Mouse (Mus musculus): ENCODE measurements around the gene Prdx1. TPM values are rescaled to one million over a fixed set of nuclear protein-coding genes. Genes with fewer than 3 reads are reported as not detected.
"Not testable (repeated sequence)": the region's sequence is repeated elsewhere in the genome, so short reads cannot be mapped to it uniquely, and the experiment has no call there.

Gene Prdx1
- polyA plus RNA-seq, 1 experiment, result 74.0 TPM

GRCm38 (mm10) chr4:116677808-116678207 lies 7.5 kb upstream of the Prdx1 start:
- no peak overlapping the region for H3K4me3 ChIP-seq (ENCODE audit: low read depth, low read length)
- H3K4me1 ChIP-seq (ENCODE audit: control insufficient read depth, insufficient read depth, insufficient read length, low read length), result peaks cover 9% of the 10 kb centered on the region; the same call in 1 of the 2 replicates
- TF ChIP-seq CTCF (IDR thresholded peaks at IDR 0.05; ENCODE audit: extremely low read depth, insufficient read length, insufficient replicate concordance, low read depth, low read length) (no peak), POLR2A (IDR thresholded peaks at IDR 0.05; ENCODE audit: low read depth, low read length) (no peak)
- H3K27ac ChIP-seq (ENCODE audit: insufficient read depth, low read depth, low read length), result no peak overlapping the region
- no peaks in the 10 kb centered on the region for H3K27me3 ChIP-seq (ENCODE audit: control insufficient read depth, insufficient read depth, low read length)
- 79% methylated on average over 1 of the region's 1 CpGs for whole genome bisulfite sequencing
- no peaks in the 10 kb centered on the region for H3K36me3 ChIP-seq (ENCODE audit: control insufficient read depth, insufficient read depth, low read length)

GRCm38 (mm10) chr4:116679141-116679540 lies 6.2 kb upstream of the Prdx1 start:
- 81% methylated on average over 5 of the region's 5 CpGs for WGBS
- Histone ChIP-seq H3K36me3 (ENCODE audit: control insufficient read depth, insufficient read depth, low read length) (no peaks in the 10 kb centered on the region), H3K4me1 (ENCODE audit: control insufficient read depth, insufficient read depth, insufficient read length, low read length) (peaks cover 9% of the 10 kb centered on the region; the same call in 1 of the 2 replicates), H3K27me3 (ENCODE audit: control insufficient read depth, insufficient read depth, low read length) (no peaks in the 10 kb centered on the region), H3K4me3 (ENCODE audit: low read depth, low read length) (no peak overlapping the region), H3K27ac (ENCODE audit: insufficient read depth, low read depth, low read length) (no peak overlapping the region)
- TF ChIP-seq CTCF (IDR thresholded peaks at IDR 0.05; ENCODE audit: extremely low read depth, insufficient read length, insufficient replicate concordance, low read depth, low read length) (no peak), POLR2A (IDR thresholded peaks at IDR 0.05; ENCODE audit: low read depth, low read length) (no peak)

GRCm38 (mm10) chr4:116680521-116680920 lies 4.8 kb upstream of the Prdx1 start:
- H3K4me1 ChIP-seq (ENCODE audit: control insufficient read depth, insufficient read depth, insufficient read length, low read length), result peaks cover 10% of the 10 kb centered on the region; the same call in 1 of the 2 replicates
- H3K4me3 ChIP-seq (ENCODE audit: low read depth, low read length); H3K36me3 ChIP-seq (ENCODE audit: control insufficient read depth, insufficient read depth, low read length); H3K27me3 ChIP-seq (ENCODE audit: control insufficient read depth, insufficient read depth, low read length); H3K27ac ChIP-seq (ENCODE audit: insufficient read depth, low read depth, low read length): not testable (repeated sequence)
- 90% methylated on average over 4 of the region's 4 CpGs for WGBS

- Histone ChIP-seq H3K27ac (ENCODE audit: insufficient read depth, low read depth, low read length) (peak overlapping the region; percentile 91), H3K36me3 (ENCODE audit: control insufficient read depth, insufficient read depth, low read length) (peaks cover 11% of the 10 kb centered on the region), H3K27me3 (ENCODE audit: control insufficient read depth, insufficient read depth, low read length) (no peaks in the 10 kb centered on the region), H3K4me3 (ENCODE audit: low read depth, low read length) (no peak overlapping the region), H3K4me1 (ENCODE audit: control insufficient read depth, insufficient read depth, insufficient read length, low read length) (peaks cover 10% of the 10 kb centered on the region; the same call in 1 of the 2 replicates)
- TF ChIP-seq CTCF (IDR thresholded peaks at IDR 0.05; ENCODE audit: extremely low read depth, insufficient read length, insufficient replicate concordance, low read depth, low read length) (no peak), POLR2A (IDR thresholded peaks at IDR 0.05; ENCODE audit: low read depth, low read length) (no peak)
- WGBS, result 24% methylated on average over 4 of the region's 4 CpGs
Observed at GRCm38 (mm10) chr4:116683957-116684356, 1.4 kb upstream of the Prdx1 start.

GRCm38 (mm10) chr4:116684665-116685064 lies 679 bp upstream of the Prdx1 start:
- Histone ChIP-seq H3K4me1 (ENCODE audit: control insufficient read depth, insufficient read depth, insufficient read length, low read length) (peaks cover 10% of the 10 kb centered on the region; the same call in 1 of the 2 replicates), H3K4me3 (ENCODE audit: low read depth, low read length) (peak overlapping the region; percentile 66; the same call in 1 of the 2 replicates), H3K27ac (ENCODE audit: insufficient read depth, low read depth, low read length) (peak overlapping the region; percentile 83), H3K36me3 (ENCODE audit: control insufficient read depth, insufficient read depth, low read length) (peaks cover 14% of the 10 kb centered on the region), H3K27me3 (ENCODE audit: control insufficient read depth, insufficient read depth, low read length) (no peaks in the 10 kb centered on the region)
- TF ChIP-seq CTCF (IDR thresholded peaks at IDR 0.05; ENCODE audit: extremely low read depth, insufficient read length, insufficient replicate concordance, low read depth, low read length), result no peak
- TF ChIP-seq POLR2A (IDR thresholded peaks at IDR 0.05; ENCODE audit: low read depth, low read length), result no peak
- 44% methylated on average over 2 of the region's 2 CpGs for WGBS

GRCm38 (mm10) chr4:116687041-116687440 lies 1.7 kb downstream of the Prdx1 start:
- peak overlapping the region; percentile 83 for H3K27ac ChIP-seq (ENCODE audit: insufficient read depth, low read depth, low read length)
- no peak overlapping the region for H3K4me3 ChIP-seq (ENCODE audit: low read depth, low read length)
- H3K4me1 ChIP-seq (ENCODE audit: control insufficient read depth, insufficient read depth, insufficient read length, low read length), result peaks cover 10% of the 10 kb centered on the region; the same call in 1 of the 2 replicates
- TF ChIP-seq POLR2A (IDR thresholded peaks at IDR 0.05; ENCODE audit: low read depth, low read length), result no peak
- TF ChIP-seq CTCF (IDR thresholded peaks at IDR 0.05; ENCODE audit: extremely low read depth, insufficient read length, insufficient replicate concordance, low read depth, low read length), result no peak
- H3K27me3 ChIP-seq (ENCODE audit: control insufficient read depth, insufficient read depth, low read length), result no peaks in the 10 kb centered on the region
- WGBS, result 9% methylated on average over 1 of the region's 1 CpGs
- peaks cover 30% of the 10 kb centered on the region for H3K36me3 ChIP-seq (ENCODE audit: control insufficient read depth, insufficient read depth, low read length)

- no peak overlapping the region for H3K4me3 ChIP-seq (ENCODE audit: low read depth, low read length)
- no peaks in the 10 kb centered on the region for H3K27me3 ChIP-seq (ENCODE audit: control insufficient read depth, insufficient read depth, low read length)
- H3K27ac ChIP-seq (ENCODE audit: insufficient read depth, low read depth, low read length), result no peak overlapping the region
- TF ChIP-seq CTCF (IDR thresholded peaks at IDR 0.05; ENCODE audit: extremely low read depth, insufficient read length, insufficient replicate concordance, low read depth, low read length) (no peak), POLR2A (IDR thresholded peaks at IDR 0.05; ENCODE audit: low read depth, low read length) (no peak)
- peaks cover 4% of the 10 kb centered on the region; the same call in 1 of the 2 replicates for H3K4me1 ChIP-seq (ENCODE audit: control insufficient read depth, insufficient read depth, insufficient read length, low read length)
- WGBS, result 49% methylated on average over 4 of the region's 4 CpGs
- peaks cover 51% of the 10 kb centered on the region for H3K36me3 ChIP-seq (ENCODE audit: control insufficient read depth, insufficient read depth, low read length)
Observed at GRCm38 (mm10) chr4:116689309-116689876, 4.0 kb downstream of the Prdx1 start.

Measured in small intestine, adult 2 months (tissue).